Mouse (Mus musculus) forebrain, embryonic 13.5 days (tissue): ENCODE data around the gene Gm21987. TPM values are rescaled to one million over a fixed set of nuclear protein-coding genes. Genes with fewer than 3 reads are reported as not detected.

Experiments
- ATAC-seq: fragments of 200-750 bp; cut with Nextera tagmentation; 2 replicates; pipeline ENCODE4 v1.8.0; 2017
- H3K27ac ChIP-seq: fragments of 300-500 bp; sonication (generic); 2 replicates; pipeline ENCODE4 v1.5.1; 2015; ENCODE audit warnings: inconsistent platforms, mild to moderate bottlenecking, moderate library complexity
- H3K27me3 ChIP-seq: fragments of 300-500 bp; sonication (generic); 2 replicates; pipeline ENCODE4 v1.6.1; 2015; ENCODE audit warnings: mild to moderate bottlenecking, inconsistent platforms
- H3K36me3 ChIP-seq: fragments of 300-500 bp; sonication (generic); 2 replicates; pipeline ENCODE4 v1.6.1; 2015; ENCODE audit warnings: mild to moderate bottlenecking, inconsistent platforms; ENCODE audit not compliant: poor library complexity, severe bottlenecking
- H3K4me1 ChIP-seq: fragments of 300-500 bp; sonication (generic); 2 replicates; pipeline ENCODE4 v1.6.1; 2015; ENCODE audit warnings: inconsistent platforms
- H3K4me2 ChIP-seq: fragments of 300-500 bp; sonication (generic); 2 replicates; pipeline ENCODE4 v1.6.1; 2015; ENCODE audit warnings: inconsistent platforms, mild to moderate bottlenecking, moderate library complexity
- H3K4me3 ChIP-seq: fragments of 300-500 bp; sonication (generic); 2 replicates; pipeline ENCODE4 v1.5.1; 2015; ENCODE audit warnings: mild to moderate bottlenecking, inconsistent platforms
- H3K9ac ChIP-seq: fragments of 300-500 bp; sonication (generic); 2 replicates; pipeline ENCODE4 v1.6.1; 2015; ENCODE audit warnings: mild to moderate bottlenecking, inconsistent platforms
- H3K9me3 ChIP-seq: fragments of 300-500 bp; sonication (generic); replicated peaks from 2 replicates; pipeline ENCODE4 v1.6.1; 2016; ENCODE audit warnings: inconsistent platforms
- WGBS: fragments of 180-500 bp; shearing (Covaris S2); methylation state at CpG from one replicate; pipeline ENCODE4 v1.1.7; 2015; 5-methylcytosine and 5-hydroxymethylcytosine counted together
- polyA plus RNA-seq: library from polyadenylated mRNA; unstranded; fragments of >200 nt; fragmentation: Nextera tagmentation; extraction: Ambion mirVana; gene quantifications from 2 replicates; pipeline ENCODE4 v1.2.1, GENCODE M21; 2015

The Gm21987 gene
- polyA plus RNA-seq, 1 experiment from 2014 or later, result not detected

GRCm38 (mm10) chr16:38365390-38365789, 18.6 kb downstream of the Gm21987 start:
- H3K9ac ChIP-seq, result no peak overlapping the region
- H3K4me2 ChIP-seq, result no peak overlapping the region
- H3K4me1 ChIP-seq, result peaks cover 1% of the 10 kb centered on the region; the same call in 1 of the 2 replicates
- 77% methylated on average over 10 of the region's 10 CpGs for WGBS
- no peak overlapping the region for H3K27ac ChIP-seq
- H3K36me3 ChIP-seq, result no peaks in the 10 kb centered on the region
- ATAC-seq, result no peak
- H3K9me3 ChIP-seq, result no peaks in the 10 kb centered on the region
- no peaks in the 10 kb centered on the region for H3K27me3 ChIP-seq
- no peak overlapping the region for H3K4me3 ChIP-seq

- WGBS, result 83% methylated on average over 4 of the region's 4 CpGs
- H3K27me3 ChIP-seq, result no peaks in the 10 kb centered on the region
These were observed 19.4 kb downstream of the Gm21987 start for GRCm38 (mm10) chr16:38366231-38366630.

GRCm38 (mm10) chr16:38368336-38368735, 21.5 kb downstream of the Gm21987 start:
- Histone ChIP-seq H3K4me3 (no peak overlapping the region), H3K4me2 (no peak overlapping the region), H3K27me3 (no peaks in the 10 kb centered on the region), H3K27ac (no peak overlapping the region), H3K36me3 (no peaks in the 10 kb centered on the region), H3K4me1 (no peaks in the 10 kb centered on the region), H3K9me3 (no peaks in the 10 kb centered on the region), H3K9ac (no peak overlapping the region)
- WGBS, result 53% methylated on average over 10 of the region's 10 CpGs
- ATAC-seq, result no peak

More at GRCm38 (mm10) chr16:38366231-38366630, 19.4 kb downstream of the Gm21987 start:
- Histone ChIP-seq H3K9me3 (no peaks in the 10 kb centered on the region), H3K4me2 (no peak overlapping the region), H3K4me1 (no peaks in the 10 kb centered on the region), H3K9ac (no peak overlapping the region), H3K27ac (no peak overlapping the region), H3K4me3 (no peak overlapping the region), H3K36me3 (no peaks in the 10 kb centered on the region)
- no peak for ATAC-seq

- Histone ChIP-seq H3K9ac (no peak overlapping the region), H3K27ac (no peak overlapping the region), H3K36me3 (no peaks in the 10 kb centered on the region), H3K9me3 (no peaks in the 10 kb centered on the region), H3K4me3 (no peak overlapping the region), H3K27me3 (no peaks in the 10 kb centered on the region), H3K4me2 (no peak overlapping the region), H3K4me1 (no peaks in the 10 kb centered on the region)
- no peak for ATAC-seq
- 83% methylated on average over 7 of the region's 7 CpGs for WGBS
These were observed 22.2 kb downstream of the Gm21987 start for GRCm38 (mm10) chr16:38369000-38369399.

GRCm38 (mm10) chr16:38369431-38369830, 22.6 kb downstream of the Gm21987 start:
- Histone ChIP-seq H3K9me3 (no peaks in the 10 kb centered on the region), H3K36me3 (no peaks in the 10 kb centered on the region), H3K27ac (no peak overlapping the region), H3K9ac (no peak overlapping the region), H3K4me3 (no peak overlapping the region), H3K4me1 (no peaks in the 10 kb centered on the region), H3K27me3 (no peaks in the 10 kb centered on the region), H3K4me2 (no peak overlapping the region)
- WGBS, result 87% methylated on average over 8 of the region's 8 CpGs
- no peak for ATAC-seq

- Histone ChIP-seq H3K27ac (no peak overlapping the region), H3K9ac (no peak overlapping the region), H3K4me2 (no peak overlapping the region), H3K4me3 (no peak overlapping the region), H3K9me3 (no peaks in the 10 kb centered on the region), H3K36me3 (no peaks in the 10 kb centered on the region), H3K4me1 (no peaks in the 10 kb centered on the region), H3K27me3 (no peaks in the 10 kb centered on the region)
- WGBS, result 86% methylated on average over 4 of the region's 4 CpGs
- no peak for ATAC-seq
These were observed 23.2 kb downstream of the Gm21987 start for GRCm38 (mm10) chr16:38369992-38370484.

GRCm38 (mm10) chr16:38370633-38371374, 24.0 kb downstream of the Gm21987 start:
- H3K4me2 ChIP-seq, result no peak overlapping the region
- H3K36me3 ChIP-seq, result no peaks in the 10 kb centered on the region
- H3K4me3 ChIP-seq, result no peak overlapping the region
- H3K9ac ChIP-seq, result no peak overlapping the region
- ATAC-seq, result no peak
- no peaks in the 10 kb centered on the region for H3K27me3 ChIP-seq
- WGBS, result 83% methylated on average over 8 of the region's 8 CpGs
- 0 out of 2 replicates have a peak, but pooled peaks cover under 1% of the 10 kb centered on the region for H3K4me1 ChIP-seq
- no peak overlapping the region for H3K27ac ChIP-seq
- H3K9me3 ChIP-seq, result no peaks in the 10 kb centered on the region

- 87% methylated on average over 15 of the region's 15 CpGs for WGBS
- Histone ChIP-seq H3K4me2 (no peak overlapping the region), H3K4me3 (no peak overlapping the region), H3K9me3 (no peaks in the 10 kb centered on the region), H3K27me3 (no peaks in the 10 kb centered on the region), H3K27ac (no peak overlapping the region), H3K4me1 (peaks cover 6% of the 10 kb centered on the region; the same call in 1 of the 2 replicates), H3K36me3 (no peaks in the 10 kb centered on the region), H3K9ac (no peak overlapping the region)
- ATAC-seq, result no peak
These were observed 25.0 kb downstream of the Gm21987 start for GRCm38 (mm10) chr16:38371705-38372296.

- Histone ChIP-seq H3K36me3 (no peaks in the 10 kb centered on the region), H3K4me1 (peaks cover 6% of the 10 kb centered on the region; the same call in 1 of the 2 replicates), H3K4me3 (no peak overlapping the region), H3K9ac (no peak overlapping the region), H3K4me2 (no peak overlapping the region), H3K9me3 (no peaks in the 10 kb centered on the region), H3K27ac (no peak overlapping the region), H3K27me3 (no peaks in the 10 kb centered on the region)
- no peak for ATAC-seq
- WGBS, result 90% methylated on average over 4 of the region's 4 CpGs
These were observed 26.0 kb downstream of the Gm21987 start for GRCm38 (mm10) chr16:38372876-38373275.

- Histone ChIP-seq H3K27ac (no peak overlapping the region), H3K4me1 (peaks cover 6% of the 10 kb centered on the region; the same call in 1 of the 2 replicates), H3K4me3 (no peak overlapping the region), H3K4me2 (no peak overlapping the region), H3K27me3 (no peaks in the 10 kb centered on the region), H3K9me3 (no peaks in the 10 kb centered on the region), H3K9ac (no peak overlapping the region), H3K36me3 (no peaks in the 10 kb centered on the region)
- ATAC-seq, result no peak
- WGBS, result 80% methylated on average over 10 of the region's 10 CpGs
These were observed 26.6 kb downstream of the Gm21987 start for GRCm38 (mm10) chr16:38373439-38373838.

- ATAC-seq, result no peak
- WGBS, result 84% methylated on average over 16 of the region's 16 CpGs
- Histone ChIP-seq H3K4me1 (peaks cover 6% of the 10 kb centered on the region; the same call in 1 of the 2 replicates), H3K4me2 (no peak overlapping the region; the same call in 1 of the 2 replicates), H3K9me3 (no peaks in the 10 kb centered on the region), H3K36me3 (no peaks in the 10 kb centered on the region), H3K27me3 (no peaks in the 10 kb centered on the region), H3K27ac (no peak overlapping the region), H3K9ac (no peak overlapping the region), H3K4me3 (no peak overlapping the region)
These were observed 27.1 kb downstream of the Gm21987 start for GRCm38 (mm10) chr16:38373941-38374340.

- Histone ChIP-seq H3K27ac (no peak overlapping the region), H3K36me3 (no peaks in the 10 kb centered on the region), H3K27me3 (no peaks in the 10 kb centered on the region), H3K4me2 (no peak overlapping the region; the same call in 1 of the 2 replicates), H3K4me3 (no peak overlapping the region), H3K9me3 (no peaks in the 10 kb centered on the region), H3K9ac (no peak overlapping the region), H3K4me1 (peaks cover 6% of the 10 kb centered on the region; the same call in 1 of the 2 replicates)
- ATAC-seq, result no peak
- 84% methylated on average over 10 of the region's 10 CpGs for WGBS
These were observed 27.7 kb downstream of the Gm21987 start for GRCm38 (mm10) chr16:38374379-38375140.
